8 mouse cellular contexts compared by ENCODE assay signal in genomic region chr14:76533170-76533815, GRCm38 (mm10). TPM values are rescaled to one million over a fixed set of nuclear protein-coding genes. Genes with fewer than 3 reads are reported as not detected.
A peak's percentile ranks its signal among the peaks of the same experiment; 100 is the strongest.
DNase-seq lines count a peak whose midpoint lies in the region; ATAC-seq and TF ChIP-seq lines count a peak whose summit lies in the region.

No protein-coding gene starts in this region.

- H3K9ac ChIP-seq in embryonic facial prominence, embryonic 15.5 days: no peak overlapping the region
- no peak overlapping the region for H3K9ac ChIP-seq in kidney, embryonic 15.5 days
- H3K9ac ChIP-seq in midbrain, embryonic 11.5 days (ENCODE audit: low read length): peak overlapping the region; percentile 39

- H3K4me3 ChIP-seq in left cerebral cortex, adult 2 months: no peak overlapping the region
- peak overlapping the region; percentile 17 for H3K4me3 ChIP-seq in embryonic facial prominence, embryonic 15.5 days (replicated peaks)
- H3K4me3 ChIP-seq in kidney, embryonic 15.5 days (replicated peaks): peak overlapping the region; percentile 18
- peak overlapping the region; percentile 8; the same call in 1 of the 2 replicates for H3K4me3 ChIP-seq in midbrain, embryonic 11.5 days (ENCODE audit: low read depth, low read length)

- H3K36me3 ChIP-seq in embryonic facial prominence, embryonic 15.5 days: no peaks in the 10 kb centered on the region
- H3K36me3 ChIP-seq in kidney, embryonic 15.5 days: no peaks in the 10 kb centered on the region
- no peaks in the 10 kb centered on the region for H3K36me3 ChIP-seq in midbrain, embryonic 11.5 days (ENCODE audit: control insufficient read depth, insufficient read depth, low read length)

- DNase-seq in left cerebral cortex, postnatal 4 days: peak; percentile 49
- no peak for DNase-seq in left cerebral cortex, adult 2 months (ENCODE audit: extremely low spot score in 1 of 2, low spot score in 2 of 2)
- DNase-seq in midbrain, embryonic 11.5 days (ENCODE audit: low spot score, missing footprints): no peak
- no peak for DNase-seq in layer of hippocampus, adult 8-10 months (ENCODE audit: low spot score in 2 of 2)
- no peak for DNase-seq in adrenal gland, postnatal 10 days

- peak overlapping the region; percentile 39 for H3K4me2 ChIP-seq in embryonic facial prominence, embryonic 15.5 days (replicated peaks)
- H3K4me2 ChIP-seq in kidney, embryonic 15.5 days: peak overlapping the region; percentile 58
- H3K4me2 ChIP-seq in midbrain, embryonic 11.5 days: peak overlapping the region; percentile 41

- WGBS in embryonic facial prominence, embryonic 15.5 days: 8% methylated on average over 10 of the region's 10 CpGs
- 11% methylated on average over 10 of the region's 10 CpGs for WGBS in kidney, embryonic 15.5 days
- WGBS in midbrain, embryonic 11.5 days: 32% methylated on average over 10 of the region's 10 CpGs

- H3K27ac ChIP-seq in left cerebral cortex, adult 2 months: no peak overlapping the region; the same call in 1 of the 2 replicates
- peak overlapping the region; percentile 55; the same call in 1 of the 2 replicates for H3K27ac ChIP-seq in embryonic facial prominence, embryonic 15.5 days (replicated peaks)
- H3K27ac ChIP-seq in kidney, embryonic 15.5 days: peak overlapping the region; percentile 96
- peak overlapping the region; percentile 41 for H3K27ac ChIP-seq in midbrain, embryonic 11.5 days (ENCODE audit: low read depth, low read length)

- H3K4me1 ChIP-seq in embryonic facial prominence, embryonic 15.5 days: peaks cover 20% of the 10 kb centered on the region
- peaks cover 68% of the 10 kb centered on the region for H3K4me1 ChIP-seq in kidney, embryonic 15.5 days
- H3K4me1 ChIP-seq in midbrain, embryonic 11.5 days (ENCODE audit: control insufficient read depth, insufficient read depth, low read length): peaks cover 4% of the 10 kb centered on the region

- H3K9me3 ChIP-seq in embryonic facial prominence, embryonic 15.5 days (replicated peaks): no peaks in the 10 kb centered on the region
- H3K9me3 ChIP-seq in kidney, embryonic 15.5 days (replicated peaks): no peaks in the 10 kb centered on the region
- H3K9me3 ChIP-seq in midbrain, embryonic 11.5 days (ENCODE audit: control insufficient read depth, low read length): no peaks in the 10 kb centered on the region

- no peaks in the 10 kb centered on the region for H3K27me3 ChIP-seq in embryonic facial prominence, embryonic 15.5 days
- H3K27me3 ChIP-seq in kidney, embryonic 15.5 days: no peaks in the 10 kb centered on the region
- H3K27me3 ChIP-seq in midbrain, embryonic 11.5 days (ENCODE audit: control insufficient read depth, insufficient read depth, low read length): no peaks in the 10 kb centered on the region

- TF ChIP-seq CTCF in left cerebral cortex, adult 2 months (IDR thresholded peaks at IDR 0.05): no peak

- ATAC-seq in embryonic facial prominence, embryonic 15.5 days (ENCODE audit: insufficient number of reproducible peaks, low FRiP score, low TSS enrichment, low read depth): no peak
- peak; percentile 76 for ATAC-seq in kidney, embryonic 15.5 days (replicated peaks; ENCODE audit: low FRiP score)
- peak; percentile 62 for ATAC-seq in midbrain, embryonic 11.5 days (ENCODE audit: low FRiP score)
- ATAC-seq in CD4-positive, CD25-positive, alpha-beta regulatory T cell, adult 4 months: no peak

- intact Hi-C loops in left cerebral cortex, postnatal 4 days (cut with DNase I): no loop called here
- intact Hi-C loops in left cerebral cortex, adult 2 months (cut with DNase I): no loop called here

RNA-seq across cellular contexts. Expression of gene Serp2, which starts 23.4 kb away (rescaled TPM):
- 100 to 1,000 TPM; 174 to 175 TPM for total RNA-seq in left cerebral cortex, postnatal 4 days (2021)
- 100 to 1,000 TPM; 178 to 186 TPM for total RNA-seq in left cerebral cortex, adult 2 months (2021)
- 7.3 and 8.3 TPM in 2 replicates for polyA plus RNA-seq in embryonic facial prominence, embryonic 15.5 days (2015; fragmentation: Nextera tagmentation; extraction: Ambion mirVana)
- polyA plus RNA-seq in kidney, embryonic 15.5 days (2015; fragmentation: Nextera tagmentation; extraction: Ambion mirVana): 10.3 and 11.1 TPM in 2 replicates
- 45.5 and 47.3 TPM in 2 replicates for polyA plus RNA-seq in midbrain, embryonic 11.5 days (2014; fragmentation: Nextera tagmentation; extraction: Ambion mirVana)
- 100 to 1,000 TPM; 112 to 138 (median 129) TPM for total RNA-seq in layer of hippocampus, adult 8-10 months (2022)
- 1 to 10 TPM; 7.2 to 9.6 TPM for total RNA-seq in adrenal gland, postnatal 10 days (2021)
- 1 to 10 TPM; 1.3 to 2.1 TPM for polyA plus RNA-seq in CD4-positive, CD25-positive, alpha-beta regulatory T cell, adult 4 months (2017; shearing (Covaris generic))

Comparison
In these comparisons a context has a peak if more than half of its experiments do, and no peak if none do; other contexts are left out.
1. ATAC-seq: peak in kidney, embryonic 15.5 days (single experiment) and midbrain, embryonic 11.5 days (single experiment); none in embryonic facial prominence, embryonic 15.5 days (single experiment) and CD4-positive, CD25-positive, alpha-beta regulatory T cell, adult 4 months (single experiment).
2. RNA of gene Serp2, which starts 23.4 kb away (total RNA-seq): 178 to 186 TPM in left cerebral cortex, adult 2 months, 174 to 175 TPM in left cerebral cortex, postnatal 4 days and 112 to 138 TPM in layer of hippocampus, adult 8-10 months; 7.2 to 9.6 TPM in adrenal gland, postnatal 10 days; every median in the first group is over 10 times any median in the second.
3. Peak in every context shown above with its lines, with median percentiles within 50 percentile points of each other: H3K4me2 ChIP-seq.